In the genomic region with DNA sequence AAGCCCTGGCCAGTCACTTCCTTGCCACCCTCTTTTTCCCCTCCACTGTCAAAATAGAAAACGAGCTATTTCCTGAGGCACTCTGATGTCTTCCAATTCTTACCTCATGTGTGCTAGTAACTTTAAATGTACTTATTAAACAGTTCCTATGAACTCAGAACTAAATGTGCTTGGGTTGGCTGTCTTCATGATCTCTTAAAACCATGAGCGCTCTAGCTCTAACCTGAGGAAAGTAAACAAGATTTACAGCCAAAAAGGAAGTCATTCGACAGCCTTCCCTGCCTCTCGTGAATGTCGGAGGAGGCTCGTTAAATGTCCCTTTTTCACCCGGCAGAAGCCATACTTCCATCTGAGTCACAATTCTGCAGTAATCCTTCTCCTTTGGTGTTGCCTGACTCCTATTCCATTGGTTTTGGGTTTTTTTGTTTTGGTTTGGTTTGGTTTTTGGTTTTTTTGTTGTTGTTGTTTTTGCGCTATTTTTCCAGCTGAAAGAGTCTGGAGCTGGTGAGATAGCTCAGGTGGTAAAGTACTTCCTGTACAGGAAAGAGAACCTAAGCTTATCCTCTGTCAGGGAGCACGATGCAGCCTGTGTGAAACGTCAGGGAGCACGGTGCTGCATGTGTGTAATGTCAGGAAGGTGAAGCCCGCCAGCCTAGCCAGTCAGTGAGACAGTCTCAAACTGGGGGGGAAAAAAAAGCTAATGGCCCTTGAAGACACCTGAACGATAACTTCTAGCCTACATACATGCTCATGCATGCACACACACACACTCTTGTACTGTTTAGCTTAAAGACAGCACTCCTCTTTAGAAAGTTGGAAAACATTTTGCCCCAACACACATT, we compare ENCODE assay signal across 16 mouse cellular contexts. TPM values are rescaled to one million over a fixed set of nuclear protein-coding genes. Genes with fewer than 3 reads are reported as not detected.
DNase-seq lines count a peak whose midpoint lies in the region; ATAC-seq and TF ChIP-seq lines count a peak whose summit lies in the region.
"Had no signal": no experiment of that assay in that cellular context is flagged by ENCODE, and none has a peak within 500 bp of the region (broad histone marks: within the 10 kb centered on the region; RNA-seq: fewer than 3 reads in every experiment).

No protein-coding gene starts in this region.

- peaks cover 5% of the 10 kb centered on the region for H3K79me2 ChIP-seq in heart, adult 2 months (replicated peaks; ENCODE audit: control insufficient read depth, insufficient read depth, low read length)

- DNase-seq in heart, adult 2 months, result no peak
- no peak for DNase-seq in heart, postnatal 4 days
- DNase-seq in spleen, adult 2 months (ENCODE audit: low read depth in 1 of 2, low spot score in 2 of 2), result no peak
- DNase-seq in spleen, postnatal 4 days (ENCODE audit: low spot score in 2 of 2), result no peak
- DNase-seq in thymus, postnatal 4 days, result peak; percentile 54
- no peak for DNase-seq in forebrain, postnatal 0 days
- no peak for DNase-seq in urinary bladder, postnatal 14 days (ENCODE audit: low spot score)
- DNase-seq: cerebellum, adult 8-10 months; gastrocnemius, postnatal 14 days; right cerebral cortex, postnatal 4 days had no signal

- ATAC-seq in liver, embryonic 15.5 days (ENCODE audit: insufficient read depth), result 0 out of 2 replicates have a peak, but pooled peaks have one; percentile 33
- no peak for ATAC-seq in forebrain, postnatal 0 days
- ATAC-seq: intestine, embryonic 15.5 days; lung, postnatal 0 days; midbrain, embryonic 13.5 days had no signal

- no peak for TF ChIP-seq CTCF in heart, adult 2 months (IDR thresholded peaks at IDR 0.05)
- TF ChIP-seq CTCF in spleen, adult 2 months (IDR thresholded peaks at IDR 0.05; ENCODE audit: extremely low read depth, insufficient read depth, insufficient read length, insufficient replicate concordance), result no peak
- TF ChIP-seq CTCF in forebrain, postnatal 0 days (IDR thresholded peaks at IDR 0.05; ENCODE audit: low read depth), result no peak

- no peak overlapping the region for H3K4me3 ChIP-seq in heart, adult 2 months
- H3K4me3 ChIP-seq in spleen, adult 2 months (ENCODE audit: extremely low read depth, insufficient read depth, insufficient read length), result no peak overlapping the region
- no peak overlapping the region for H3K4me3 ChIP-seq in liver, embryonic 15.5 days (replicated peaks)
- no peak overlapping the region for H3K4me3 ChIP-seq in forebrain, postnatal 0 days (ENCODE audit: low read depth, low read length)
- H3K4me3 ChIP-seq: embryonic facial prominence, embryonic 10.5 days; forebrain, embryonic 10.5 days; intestine, embryonic 15.5 days; midbrain, embryonic 13.5 days had no signal

- intact Hi-C loops in heart, adult 2 months (cut with DNase I), result loop anchor here (2.0 to 5.0 kb wide), 2 partner anchors 32 to 39 kb away; no protein-coding TSS in a partner anchor

- H3K27me3 ChIP-seq in heart, adult 2 months (ENCODE audit: control insufficient read depth, insufficient read depth, low read length), result no peaks in the 10 kb centered on the region
- no peaks in the 10 kb centered on the region for H3K27me3 ChIP-seq in spleen, adult 2 months (ENCODE audit: control insufficient read depth, insufficient read depth, low read length)
- no peaks in the 10 kb centered on the region for H3K27me3 ChIP-seq in liver, embryonic 15.5 days
- H3K27me3 ChIP-seq in forebrain, postnatal 0 days (ENCODE audit: insufficient read depth, low read length), result no peaks in the 10 kb centered on the region
- H3K27me3 ChIP-seq: intestine, embryonic 15.5 days; midbrain, embryonic 13.5 days had no signal

- no peak for TF ChIP-seq POLR2A in heart, adult 2 months (IDR thresholded peaks at IDR 0.05; ENCODE audit: insufficient read depth, low read depth, low read length)
- no peak for TF ChIP-seq POLR2A in spleen, adult 2 months (IDR thresholded peaks at IDR 0.05; ENCODE audit: low read depth, low read length)

- no peak overlapping the region for H3K9ac ChIP-seq in heart, adult 2 months (ENCODE audit: low read depth, low read length)
- peak overlapping the region; percentile 2; the same call in 1 of the 2 replicates for H3K9ac ChIP-seq in liver, embryonic 15.5 days
- H3K9ac ChIP-seq in forebrain, postnatal 0 days, result no peak overlapping the region
- H3K9ac ChIP-seq: intestine, embryonic 15.5 days; midbrain, embryonic 13.5 days had no signal

- TF ChIP-seq EP300 in heart, adult 2 months (IDR thresholded peaks at IDR 0.05; ENCODE audit: insufficient read depth, low read depth, low read length), result no peak

- H3K27ac ChIP-seq in heart, adult 2 months, result peak overlapping the region; percentile 13; the same call in 1 of the 2 replicates
- H3K27ac ChIP-seq in spleen, adult 2 months (ENCODE audit: insufficient read depth, low read length), result peak overlapping the region; percentile 80
- H3K27ac ChIP-seq in liver, embryonic 15.5 days (replicated peaks), result peak overlapping the region; percentile 21
- no peak overlapping the region for H3K27ac ChIP-seq in forebrain, postnatal 0 days (ENCODE audit: low read depth, low read length)
- H3K27ac ChIP-seq: embryonic facial prominence, embryonic 10.5 days; forebrain, embryonic 10.5 days; intestine, embryonic 15.5 days; midbrain, embryonic 13.5 days had no signal

- H3K4me2 ChIP-seq in liver, embryonic 15.5 days, result peak overlapping the region; percentile 25
- no peak overlapping the region for H3K4me2 ChIP-seq in forebrain, postnatal 0 days (ENCODE audit: low read depth)
- H3K4me2 ChIP-seq: intestine, embryonic 15.5 days; midbrain, embryonic 13.5 days had no signal

- peaks cover 28% of the 10 kb centered on the region for H3K4me1 ChIP-seq in heart, adult 2 months (ENCODE audit: control insufficient read depth, insufficient read depth, low read length)
- peaks cover 32% of the 10 kb centered on the region for H3K4me1 ChIP-seq in spleen, adult 2 months (ENCODE audit: control insufficient read depth, insufficient read depth, insufficient read length)
- peaks cover 73% of the 10 kb centered on the region for H3K4me1 ChIP-seq in liver, embryonic 15.5 days (replicated peaks)
- H3K4me1 ChIP-seq in forebrain, postnatal 0 days (ENCODE audit: insufficient read depth), result no peaks in the 10 kb centered on the region
- H3K4me1 ChIP-seq: forebrain, embryonic 10.5 days; midbrain, embryonic 13.5 days had no signal

- 34% methylated on average over 13 of the region's 13 CpGs for WGBS in heart, adult 2 months
- WGBS in spleen, adult 2 months, result 13% methylated on average over 13 of the region's 13 CpGs
- 23% methylated on average over 13 of the region's 13 CpGs for WGBS in liver, embryonic 15.5 days (ENCODE audit: insufficient replicate concordance)
- WGBS in forebrain, postnatal 0 days, result 67% methylated on average over 13 of the region's 13 CpGs

- H3K9me3 ChIP-seq in liver, embryonic 15.5 days (replicated peaks), result no peaks in the 10 kb centered on the region
- no peaks in the 10 kb centered on the region for H3K9me3 ChIP-seq in forebrain, postnatal 0 days (ENCODE audit: low read length)
- H3K9me3 ChIP-seq: embryonic facial prominence, embryonic 10.5 days; forebrain, embryonic 10.5 days; intestine, embryonic 15.5 days; midbrain, embryonic 13.5 days had no signal

- H3K36me3 ChIP-seq in heart, adult 2 months (ENCODE audit: control insufficient read depth, insufficient read depth, low read length), result peaks cover 17% of the 10 kb centered on the region
- H3K36me3 ChIP-seq in spleen, adult 2 months (ENCODE audit: control insufficient read depth, insufficient read depth, low read length), result no peaks in the 10 kb centered on the region
- no peaks in the 10 kb centered on the region for H3K36me3 ChIP-seq in liver, embryonic 15.5 days (replicated peaks)
- H3K36me3 ChIP-seq in forebrain, postnatal 0 days (ENCODE audit: insufficient read depth), result no peaks in the 10 kb centered on the region
- H3K36me3 ChIP-seq: embryonic facial prominence, embryonic 10.5 days; forebrain, embryonic 10.5 days; intestine, embryonic 15.5 days; midbrain, embryonic 13.5 days had no signal

RNA-seq across cellular contexts. Expression of gene Jak1, which starts 12.1 kb away (rescaled TPM):
- 10 to 100 TPM; 86.7 to 95.4 TPM for total RNA-seq in heart, adult 2 months (2021)
- 30.9 and 53.7 TPM in 2 replicates for polyA plus RNA-seq in heart, adult 2 months (2012; rRNA removed)
- total RNA-seq in heart, postnatal 4 days (2021), result 10 to 100 TPM; 86.6 to 89.9 TPM
- polyA plus RNA-seq in spleen, adult 2 months (2012; rRNA removed), result 63.9 and 69.0 TPM in 2 replicates
- polyA plus RNA-seq in liver, embryonic 15.5 days (2015; fragmentation: Nextera tagmentation; extraction: Ambion mirVana), result 42.4 and 44.7 TPM in 2 replicates
- total RNA-seq in forebrain, postnatal 0 days (2014; rRNA removed), result 63.1 and 71.1 TPM in 2 replicates
- polyA plus RNA-seq in forebrain, postnatal 0 days (2015; fragmentation: Nextera tagmentation; extraction: Ambion mirVana), result 57.2 and 68.7 TPM in 2 replicates
